Mouse (Mus musculus) embryo, embryonic 11.5 days (tissue): ENCODE results near the gene Pard3.

ENCODE experiments used
- DNase-seq: peaks from one replicate; pipeline ENCODE4 v3.0.0-alpha.2; 2012; ENCODE audit warnings: low read depth, low spot score

Gene Pard3

GRCm38 (mm10) chr8:127284462-127285216, 220.9 kb downstream of the Pard3 start:
- no peak for DNase-seq

- DNase-seq = no peak
Observed at GRCm38 (mm10) chr8:127287816-127288215, 224.1 kb downstream of the Pard3 start.

- DNase-seq = no peak
Observed at GRCm38 (mm10) chr8:127292307-127292706, 228.6 kb downstream of the Pard3 start.

- DNase-seq = no peak
Observed at GRCm38 (mm10) chr8:127293025-127293729, 229.5 kb downstream of the Pard3 start.

- no peak for DNase-seq
Observed at GRCm38 (mm10) chr8:127294061-127294460, 230.4 kb downstream of the Pard3 start.

- DNase-seq = no peak
Observed at GRCm38 (mm10) chr8:127295848-127296247, 232.2 kb downstream of the Pard3 start.

GRCm38 (mm10) chr8:127300493-127300892, 236.8 kb downstream of the Pard3 start:
- no peak for DNase-seq

GRCm38 (mm10) chr8:127302847-127303445, 239.3 kb downstream of the Pard3 start:
- no peak for DNase-seq

GRCm38 (mm10) chr8:127307026-127307425, 243.3 kb downstream of the Pard3 start:
- no peak for DNase-seq

GRCm38 (mm10) chr8:127309363-127309762, 245.7 kb downstream of the Pard3 start:
- no peak for DNase-seq

- DNase-seq = no peak
Observed at GRCm38 (mm10) chr8:127315811-127316210, 252.1 kb downstream of the Pard3 start.

GRCm38 (mm10) chr8:127317914-127318313, 254.2 kb downstream of the Pard3 start:
- no peak for DNase-seq

- no peak for DNase-seq
Observed at GRCm38 (mm10) chr8:127318377-127319159, 254.9 kb downstream of the Pard3 start.

GRCm38 (mm10) chr8:127320930-127321329, 257.2 kb downstream of the Pard3 start:
- no peak for DNase-seq

GRCm38 (mm10) chr8:127323583-127324360, 260.1 kb downstream of the Pard3 start:
- DNase-seq = no peak

- no peak for DNase-seq
Observed at GRCm38 (mm10) chr8:127324836-127325570, 261.3 kb downstream of the Pard3 start.

GRCm38 (mm10) chr8:127325749-127326148, 262.1 kb downstream of the Pard3 start:
- no peak for DNase-seq

GRCm38 (mm10) chr8:127330258-127331187, 266.8 kb downstream of the Pard3 start:
- no peak for DNase-seq

- peak; percentile 37 for DNase-seq
Observed at GRCm38 (mm10) chr8:127331751-127332150, 268.1 kb downstream of the Pard3 start.
